Mouse (Mus musculus) erythroblast, embryonic 14.5 days (primary cell): ENCODE results near the gene Ncoa5.

Experiments used
- GATA1 ChIP-seq: IDR thresholded peaks from 2 replicates; pipeline ENCODE4 v1.6.1; 2012; ENCODE audit warnings: low read length, inconsistent platforms, mixed read lengths
- TAL1 ChIP-seq: IDR thresholded peaks from 3 replicates; pipeline ENCODE4 v1.6.1; 2012; ENCODE audit warnings: low read length, inconsistent platforms, mixed read lengths

DNA sequence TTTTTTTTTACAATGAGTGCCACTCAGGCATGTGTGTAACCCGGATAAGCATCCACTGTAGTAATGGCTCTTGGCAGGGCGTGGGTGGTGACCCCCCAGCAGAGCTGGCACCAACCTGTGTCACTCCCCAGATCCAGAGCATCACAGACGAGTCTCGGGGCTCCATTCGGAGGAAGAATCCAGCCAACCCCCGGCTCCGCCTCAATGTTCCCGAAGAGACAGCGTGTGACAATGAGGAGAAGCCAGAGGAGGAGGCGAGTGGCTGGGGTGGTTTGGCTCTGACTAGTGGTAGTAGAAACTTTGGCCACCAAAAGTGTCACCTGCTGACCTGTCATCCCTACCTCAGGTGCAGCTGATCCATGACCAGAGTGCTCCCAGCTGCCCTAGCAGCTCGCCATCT, 38.7 kb downstream of the Ncoa5 start:
- no peak for TF ChIP-seq GATA1
- TF ChIP-seq TAL1: no peak
